Mouse (Mus musculus) heart, adult 2 months (tissue): ENCODE results near the gene Epm2aip1. TPM values are rescaled to one million over a fixed set of nuclear protein-coding genes. Genes with fewer than 3 reads are reported as not detected.

ENCODE experiments used
- DNase-seq, 2 experiments: peaks; one replicate each; pipeline ENCODE4 v3.0.0; 2021
- H3K27ac ChIP-seq: fragments of 200-600 bp; 2 replicates; pipeline ENCODE4 v1.8.1; 2022
- H3K27me3 ChIP-seq: fragments of 200-500 bp; 2 replicates; pipeline ENCODE4 v1.6.1; 2012; ENCODE audit warnings: mild to moderate bottlenecking, low read length, inconsistent platforms, mixed read lengths; ENCODE audit not compliant: control insufficient read depth, insufficient read depth
- H3K36me3 ChIP-seq: fragments of 200-500 bp; 2 replicates; pipeline ENCODE4 v1.6.1; 2012; ENCODE audit warnings: low read length, inconsistent platforms; ENCODE audit not compliant: control insufficient read depth, insufficient read depth
- H3K4me1 ChIP-seq: fragments of 200-500 bp; 2 replicates; pipeline ENCODE4 v1.6.1; 2011; ENCODE audit warnings: low read length; ENCODE audit not compliant: control insufficient read depth, insufficient read depth
- H3K4me3 ChIP-seq: fragments of 200-600 bp; 2 replicates; pipeline ENCODE4 v1.8.1; 2022
- H3K79me2 ChIP-seq: fragments of 200-500 bp; replicated peaks from 2 replicates; pipeline ENCODE4 v1.6.1; 2012; ENCODE audit warnings: mild to moderate bottlenecking, inconsistent platforms, low read length, moderate library complexity, mixed read lengths; ENCODE audit not compliant: control insufficient read depth, insufficient read depth
- H3K9ac ChIP-seq: fragments of 200-500 bp; 2 replicates; pipeline ENCODE4 v1.6.1; 2012; ENCODE audit warnings: low read depth, mild to moderate bottlenecking, control low read depth, inconsistent platforms, low read length, mixed read lengths
- CTCF ChIP-seq: fragments of 200-600 bp; IDR thresholded peaks from 2 replicates; pipeline ENCODE4 v1.8.1; 2022; ENCODE audit warnings: antibody characterized with exemption, mild to moderate bottlenecking, moderate library complexity
- EP300 ChIP-seq: fragments of 200-500 bp; IDR thresholded peaks from 2 replicates; pipeline ENCODE4 v1.6.1; 2011; ENCODE audit warnings: low read depth, low read length, control low read depth; ENCODE audit not compliant: insufficient read depth
- POLR2A ChIP-seq: fragments of 200-500 bp; IDR thresholded peaks from 2 replicates; pipeline ENCODE4 v1.6.1; 2011; ENCODE audit warnings: mild to moderate bottlenecking, low read depth, low read length, control low read depth; ENCODE audit not compliant: insufficient read depth
- WGBS: fragments of 180-500 bp; shearing (Covaris S2); methylation state at CpG from one replicate; pipeline ENCODE4 v1.1.7; 2018; 5-methylcytosine and 5-hydroxymethylcytosine counted together
- intact Hi-C: fragments of 180-260 bp; cut with DNase I; formaldehyde crosslinking; loops from one replicate; pipeline ENCODE4 v1.15.1; 2025
- polyA plus RNA-seq: library from polyadenylated mRNA; depleted of rRNA; stranded (reverse); fragments of >200 nt; gene quantifications from 2 replicates; pipeline ENCODE4 v1.2.3, GENCODE M21; 2012; rRNA removed
- total RNA-seq, 2 experiments: library from RNA; stranded (reverse); gene quantifications; 2 replicates each; pipeline ENCODE4 v1.2.3; 2021

Gene Epm2aip1
- total and polyA plus RNA-seq, 3 experiments, result 8.9 to 23.8 (median 20.3) TPM

DNA sequence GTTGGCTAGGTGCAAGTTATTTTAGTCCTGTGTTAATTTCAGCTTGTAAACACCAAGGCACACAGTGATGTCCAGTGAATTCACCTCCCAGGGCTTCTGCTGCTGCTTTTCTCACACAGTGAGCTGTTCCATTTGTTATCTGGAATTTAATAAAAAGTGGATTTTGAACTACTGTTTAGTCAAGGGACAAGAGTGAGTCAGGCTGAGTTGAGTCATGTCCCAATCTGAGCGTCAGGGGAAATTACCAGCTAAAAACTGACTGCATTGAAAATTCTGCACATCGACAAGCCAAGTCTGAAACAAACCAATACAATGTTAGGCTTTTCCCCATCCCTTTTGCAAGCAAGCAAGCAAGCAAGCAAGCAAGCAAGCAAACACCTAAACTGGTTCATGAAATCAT, 53.2 kb downstream of the Epm2aip1 start:
- H3K4me3 ChIP-seq, result no peak overlapping the region
- 62% methylated on average over 2 of the region's 2 CpGs for WGBS
- H3K4me1 ChIP-seq, result no peaks in the 10 kb centered on the region
- no peaks in the 10 kb centered on the region for H3K27me3 ChIP-seq
- TF ChIP-seq EP300 (no peak), CTCF (no peak), POLR2A (no peak)
- H3K36me3 ChIP-seq, result no peaks in the 10 kb centered on the region
- intact Hi-C loops, result no loop called here
- no peak for DNase-seq
- no peak overlapping the region for H3K27ac ChIP-seq
- no peaks in the 10 kb centered on the region for H3K79me2 ChIP-seq
- no peak overlapping the region for H3K9ac ChIP-seq

Other genes with a start within 250 kb of the Epm2aip1 start
- 10 to 100 TPM in 1 of 2 experiments, 1 to 10 TPM in 1; 7.5 to 16.3 TPM for gene Ccrl2, start 214.4 kb upstream of the Epm2aip1 start, total RNA-seq
- gene Ccrl2, start 214.4 kb upstream of the Epm2aip1 start, polyA plus RNA-seq, result 16.0 and 20.1 TPM in 2 replicates
- gene Lrrfip2, start 154.3 kb upstream of the Epm2aip1 start, total RNA-seq, result 10 to 100 TPM; 83.6 to 84.1 TPM
- gene Lrrfip2, start 154.3 kb upstream of the Epm2aip1 start, polyA plus RNA-seq, result 33.5 and 61.2 TPM in 2 replicates
- gene Mlh1, start 138 bp upstream of the Epm2aip1 start, total RNA-seq, result 1 to 10 TPM; 6.1 to 7.1 TPM
- 12.6 and 12.9 TPM in 2 replicates for gene Mlh1, start 138 bp upstream of the Epm2aip1 start, polyA plus RNA-seq
- gene Trank1, start 39.8 kb downstream of the Epm2aip1 start, total RNA-seq, result not detected
- gene Trank1, start 39.8 kb downstream of the Epm2aip1 start, polyA plus RNA-seq, result 0.04 and 0.06 TPM in 2 replicates
- gene Dclk3, start 167.2 kb downstream of the Epm2aip1 start, total RNA-seq, result under 1 TPM; 0.23 to 0.39 TPM
- 0.33 and 0.44 TPM in 2 replicates for gene Dclk3, start 167.2 kb downstream of the Epm2aip1 start, polyA plus RNA-seq